Mouse (Mus musculus) C2C12 (cell line): ENCODE measurements at regions not wholly inside any gene's neighbourhood (a gene's known extent, or its start where the extent isn't known, plus 50 kb on each side); places are given as distances from the start of the nearest gene placed in this dataset.

Experiments used
- H3K27me3 ChIP-seq: one replicate; pipeline ENCODE4 v1.6.1; 2011; ENCODE audit not compliant: control insufficient read depth, insufficient read depth, insufficient read length
- H3K36me3 ChIP-seq: one replicate; pipeline ENCODE4 v1.6.1; 2011; ENCODE audit not compliant: control insufficient read depth, insufficient read depth
- H3K4me3 ChIP-seq: one replicate; pipeline ENCODE4 v1.5.1; 2011; ENCODE audit warnings: mild to moderate bottlenecking, control low read depth; ENCODE audit not compliant: poor library complexity, insufficient read depth, severe bottlenecking
- H3K79me2 ChIP-seq: one replicate; pipeline ENCODE4 v1.6.1; 2011; ENCODE audit not compliant: control insufficient read depth, insufficient read depth
- H3K79me3 ChIP-seq: one replicate; pipeline ENCODE4 v1.6.1; 2011; ENCODE audit warnings: low read depth, control low read depth
- H3ac ChIP-seq: one replicate; pipeline ENCODE3; 2011; ENCODE audit warnings: low read depth; ENCODE audit not compliant: control insufficient read depth, insufficient read length
- CEBPB ChIP-seq: IDR thresholded peaks from one replicate; pipeline ENCODE4 v1.6.1; 2011; ENCODE audit warnings: low read depth, mild to moderate bottlenecking, control low read depth, moderate library complexity
- CTCF ChIP-seq: IDR thresholded peaks from one replicate; pipeline ENCODE4 v1.5.1; 2011; ENCODE audit not compliant: control insufficient read depth, insufficient read depth, insufficient read length
- FOSL1 ChIP-seq: IDR thresholded peaks from one replicate; pipeline ENCODE4 v1.8.0; 2011; ENCODE audit warnings: mild to moderate bottlenecking, low read length; ENCODE audit not compliant: poor library complexity, insufficient read depth, severe bottlenecking
- MAX ChIP-seq: IDR thresholded peaks from one replicate; pipeline ENCODE4 v1.6.1; 2011; ENCODE audit warnings: mild to moderate bottlenecking, control low read depth
- MYOD1 ChIP-seq: IDR thresholded peaks from one replicate; pipeline ENCODE4 v1.6.1; 2011; ENCODE audit warnings: low read depth; ENCODE audit not compliant: control insufficient read depth, insufficient read length
- MYOG ChIP-seq: IDR thresholded peaks from one replicate; pipeline ENCODE4 v1.6.1; 2011; ENCODE audit not compliant: control insufficient read depth, insufficient read length; ENCODE audit errors: extremely low read depth
- USF1 ChIP-seq: IDR thresholded peaks from one replicate; pipeline ENCODE4 v1.6.1; 2011; ENCODE audit warnings: low read depth, mild to moderate bottlenecking, control low read depth, moderate library complexity

DNA sequence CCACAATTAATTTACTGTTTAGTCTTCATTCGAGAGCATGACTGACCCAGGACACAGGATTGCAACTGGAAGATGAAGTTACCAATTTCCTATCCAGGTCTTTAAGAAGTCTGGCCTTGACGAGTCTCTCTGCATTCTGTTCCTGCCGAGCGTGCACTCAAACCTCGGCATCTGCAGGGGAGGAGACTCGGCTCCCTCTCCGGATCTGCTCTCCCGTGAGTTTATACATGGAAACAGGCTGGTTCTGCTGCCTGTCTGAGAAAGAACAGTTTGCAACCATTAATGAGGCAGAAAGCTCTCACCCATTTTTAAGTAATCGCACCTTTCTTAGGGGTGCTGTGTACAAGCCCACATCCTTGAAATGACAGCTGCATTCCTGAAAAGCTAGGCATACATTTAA is 83.7 kb downstream of the Amer2 start:
- Histone ChIP-seq H3ac (no peak overlapping the region), H3K79me3 (no peaks in the 10 kb centered on the region), H3K4me3 (no peak overlapping the region), H3K36me3 (no peaks in the 10 kb centered on the region), H3K27me3 (no peaks in the 10 kb centered on the region), H3K79me2 (no peaks in the 10 kb centered on the region)
- TF ChIP-seq FOSL1: no peak
- TF ChIP-seq MYOG: no peak
- TF ChIP-seq MYOD1: no peak
- TF ChIP-seq MAX: no peak
- TF ChIP-seq USF1: no peak
- TF ChIP-seq CEBPB: no peak
- TF ChIP-seq CTCF: no peak

DNA sequence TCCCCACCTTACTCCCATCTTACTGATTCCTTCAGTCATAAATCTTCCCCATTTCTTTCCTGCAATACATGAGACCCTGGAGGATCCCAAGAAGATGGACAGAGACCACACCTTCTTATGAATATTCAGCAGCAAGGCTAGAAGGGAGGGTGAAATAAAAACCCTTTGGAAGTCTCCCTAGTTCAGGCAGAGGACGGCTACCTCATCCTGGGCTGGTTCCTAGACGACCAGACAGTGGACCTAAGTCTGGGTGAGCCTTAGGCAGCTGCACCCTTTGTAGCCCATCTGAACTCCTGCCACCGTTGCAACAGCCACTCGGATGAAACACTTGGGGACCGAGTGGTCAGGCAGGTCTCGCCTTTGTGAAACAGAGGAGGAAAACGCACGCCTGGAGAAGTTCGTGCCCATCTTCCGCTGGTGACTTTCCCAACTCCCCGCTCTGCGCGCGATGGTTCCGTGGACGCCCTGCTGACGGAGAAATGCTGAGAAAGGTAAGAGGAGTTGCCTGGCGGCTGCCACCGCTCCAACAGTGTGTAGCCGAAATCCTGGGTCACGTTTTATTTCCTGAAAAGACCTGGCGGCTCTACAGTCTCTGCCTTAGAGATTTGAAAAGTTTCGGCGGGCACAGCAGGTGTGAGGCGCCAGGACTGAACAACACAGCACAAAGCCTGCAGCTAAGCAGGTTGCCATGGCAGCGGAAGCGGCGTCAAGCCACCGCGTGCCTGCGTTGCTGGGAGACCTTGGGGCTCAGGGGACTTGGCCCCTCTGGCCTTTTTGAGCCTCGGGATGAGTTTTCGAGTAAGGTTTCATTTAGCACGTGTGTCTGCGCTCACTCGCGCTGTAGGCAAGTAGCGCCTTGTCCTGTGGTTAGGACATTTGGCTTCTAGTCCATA is 112.2 kb downstream of the Amer2 start:
- no peak overlapping the region for H3K4me3 ChIP-seq
- H3K79me2 ChIP-seq: no peaks in the 10 kb centered on the region
- H3K27me3 ChIP-seq: peaks cover 14% of the 10 kb centered on the region
- H3K36me3 ChIP-seq: no peaks in the 10 kb centered on the region
- TF ChIP-seq MAX (no peak), CTCF (no peak), USF1 (no peak), MYOG (no peak), CEBPB (no peak), FOSL1 (no peak), MYOD1 (no peak)
- H3ac ChIP-seq: no peak overlapping the region
- no peaks in the 10 kb centered on the region for H3K79me3 ChIP-seq

DNA sequence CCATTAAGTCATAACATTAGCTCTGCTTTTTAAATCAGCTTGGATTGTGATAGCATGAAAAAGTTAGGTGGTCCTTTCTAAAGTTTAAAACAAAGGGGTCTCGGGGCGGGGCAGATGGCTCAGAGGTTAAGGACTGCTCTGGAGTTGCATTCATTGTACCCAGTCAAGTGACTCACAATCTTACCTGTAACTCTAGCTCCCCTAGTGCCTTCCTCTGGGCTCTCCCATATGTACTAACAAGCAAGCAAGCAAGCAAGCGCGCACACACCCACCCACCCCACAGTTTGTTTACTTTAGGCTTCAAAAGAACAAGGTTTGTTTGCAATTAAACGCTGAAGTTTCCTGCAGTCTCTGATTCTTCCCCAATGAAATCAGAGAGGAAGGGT is 112.8 kb downstream of the Amer2 start:
- Histone ChIP-seq H3K4me3 (no peak overlapping the region), H3K79me2 (no peaks in the 10 kb centered on the region), H3K27me3 (peaks cover 14% of the 10 kb centered on the region)

DNA sequence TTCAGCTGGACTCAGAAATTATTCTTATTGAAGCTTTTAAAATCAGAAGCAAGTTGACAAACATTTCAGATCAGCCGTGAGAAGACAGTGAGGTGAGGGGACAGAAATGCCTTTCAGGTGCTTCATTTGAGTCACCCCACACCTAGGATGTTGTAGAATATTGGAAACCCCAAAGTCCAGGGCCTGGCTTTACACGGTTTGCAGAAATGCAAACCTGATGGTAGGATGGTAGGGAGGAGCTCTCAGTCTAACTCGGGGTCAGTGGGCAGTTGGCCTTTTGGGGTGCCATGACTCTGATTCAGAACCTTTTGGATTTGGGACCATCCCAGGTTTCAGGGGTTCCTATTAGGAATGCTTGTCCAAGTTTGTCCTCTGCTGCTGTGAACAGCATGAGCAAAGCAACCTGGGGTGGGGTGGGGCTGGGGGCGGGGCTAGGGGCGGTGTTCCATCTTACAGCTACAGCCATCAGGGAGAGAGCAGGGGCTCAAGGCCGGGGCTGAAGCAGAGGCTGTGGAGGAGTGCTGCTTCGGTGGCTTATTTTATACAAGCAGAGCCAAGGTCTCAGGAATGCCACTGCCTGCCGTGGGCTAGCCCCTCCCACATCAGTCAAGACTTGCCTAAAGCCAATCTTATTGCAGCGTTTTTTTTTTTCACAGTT is 113.3 kb downstream of the Amer2 start:
- Histone ChIP-seq H3K27me3 (peaks cover 14% of the 10 kb centered on the region), H3K4me3 (no peak overlapping the region), H3K79me3 (no peaks in the 10 kb centered on the region), H3ac (no peak overlapping the region), H3K36me3 (no peaks in the 10 kb centered on the region), H3K79me2 (no peaks in the 10 kb centered on the region)
- TF ChIP-seq USF1: no peak
- no peak for TF ChIP-seq CEBPB
- no peak for TF ChIP-seq MYOD1
- TF ChIP-seq FOSL1: no peak
- TF ChIP-seq CTCF: no peak
- no peak for TF ChIP-seq MYOG
- no peak for TF ChIP-seq MAX

More for the DNA sequence above, 112.8 kb downstream of the Amer2 start:
- H3ac ChIP-seq: no peak overlapping the region
- no peaks in the 10 kb centered on the region for H3K79me3 ChIP-seq
- no peaks in the 10 kb centered on the region for H3K36me3 ChIP-seq
- no peak for TF ChIP-seq MAX
- no peak for TF ChIP-seq MYOG
- TF ChIP-seq FOSL1: no peak
- TF ChIP-seq CEBPB: no peak
- no peak for TF ChIP-seq MYOD1
- TF ChIP-seq CTCF: no peak
- TF ChIP-seq USF1: no peak

DNA sequence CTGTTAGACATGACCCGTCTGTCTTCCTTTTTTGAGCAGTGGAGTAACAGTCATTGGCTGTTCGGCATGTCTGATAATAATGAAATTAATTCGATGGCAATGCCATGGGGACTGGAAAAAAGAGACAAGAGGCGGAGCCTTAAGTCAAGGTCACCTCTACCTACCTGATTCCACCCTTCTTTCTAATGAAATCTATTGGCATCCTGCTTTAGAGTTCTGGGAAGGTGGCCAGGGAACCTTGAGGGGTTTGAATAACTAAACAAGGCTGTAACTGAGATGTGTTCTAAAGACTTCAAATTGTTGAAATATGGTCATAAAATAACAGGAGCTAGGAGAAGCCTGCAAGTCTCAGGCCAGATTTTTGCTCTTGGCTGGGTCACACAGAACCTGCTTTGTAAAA is 116.1 kb downstream of the Amer2 start:
- no peaks in the 10 kb centered on the region for H3K79me3 ChIP-seq
- no peak overlapping the region for H3ac ChIP-seq
- TF ChIP-seq CEBPB: no peak
- TF ChIP-seq MYOG: no peak
- TF ChIP-seq MAX: no peak
- TF ChIP-seq FOSL1: no peak
- no peak for TF ChIP-seq CTCF
- TF ChIP-seq USF1: no peak
- TF ChIP-seq MYOD1: no peak
- H3K36me3 ChIP-seq: no peaks in the 10 kb centered on the region
- no peaks in the 10 kb centered on the region for H3K79me2 ChIP-seq
- peaks cover 14% of the 10 kb centered on the region for H3K27me3 ChIP-seq
- no peak overlapping the region for H3K4me3 ChIP-seq
